Mouse (Mus musculus) hematopoietic stem cell, adult 5-6 weeks (primary cell): Measurements from ENCODE around the gene Trcg1. TPM values are rescaled to one million over a fixed set of nuclear protein-coding genes. Genes with fewer than 3 reads are reported as not detected.

ENCODE experiments used
- ATAC-seq, 2 experiments: fragments of 125-278 bp in 1 of 2; replicated peaks in 1 of 2; 2 replicates each; pipeline ENCODE4 v1.8.0; 2016 to 2017; ENCODE audit warnings: inconsistent platforms in 2 of 2, mild to moderate bottlenecking in 2 of 2, moderate number of reproducible peaks in 2 of 2, low read depth in 1 of 2, moderate TSS enrichment in 1 of 2; ENCODE audit not compliant: low FRiP score in 2 of 2, poor library complexity in 2 of 2, severe bottlenecking in 2 of 2, insufficient read depth in 1 of 2, low TSS enrichment in 1 of 2
- total RNA-seq: library from RNA; stranded (forward); fragments of 172-1452, 232-1000 nt; gene quantifications from 2 replicates; pipeline ENCODE4 v1.2.3, GENCODE M21; 2017

The Trcg1 gene
- total RNA-seq, 1 experiment from 2014 or later: not detected

DNA sequence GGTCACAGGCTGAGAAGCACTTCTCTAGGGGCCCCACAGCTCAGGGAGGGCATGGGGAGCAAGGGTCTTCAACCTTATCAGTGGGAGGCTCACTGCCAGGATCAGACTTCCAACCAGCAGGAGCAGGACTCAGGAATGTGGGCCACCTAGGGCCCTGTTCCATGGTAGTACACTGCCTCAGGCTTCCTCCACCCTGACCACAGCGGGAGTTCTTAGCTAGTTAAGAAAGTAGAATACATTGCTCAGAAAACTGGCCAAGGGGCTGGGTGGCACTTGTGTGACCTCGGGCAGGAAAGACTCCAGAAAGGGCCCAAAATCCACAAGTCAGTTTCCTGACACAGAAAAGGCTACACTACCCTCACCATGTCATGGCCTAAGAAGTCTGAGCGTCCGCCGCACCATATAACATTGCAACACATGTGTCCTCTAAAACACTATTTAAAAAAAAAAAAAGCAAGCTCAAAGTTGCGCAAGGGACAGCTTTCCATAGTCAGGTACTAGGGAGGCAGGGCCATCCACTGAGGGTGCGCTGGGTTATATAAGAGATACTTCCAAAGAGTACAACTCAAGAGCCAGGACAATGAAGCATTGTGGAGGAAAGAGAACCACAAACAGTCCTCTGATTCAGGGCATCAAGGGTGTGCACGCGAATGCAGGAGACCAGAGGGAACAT lies 18.6 kb downstream of the Trcg1 start:
- no peak for ATAC-seq

DNA sequence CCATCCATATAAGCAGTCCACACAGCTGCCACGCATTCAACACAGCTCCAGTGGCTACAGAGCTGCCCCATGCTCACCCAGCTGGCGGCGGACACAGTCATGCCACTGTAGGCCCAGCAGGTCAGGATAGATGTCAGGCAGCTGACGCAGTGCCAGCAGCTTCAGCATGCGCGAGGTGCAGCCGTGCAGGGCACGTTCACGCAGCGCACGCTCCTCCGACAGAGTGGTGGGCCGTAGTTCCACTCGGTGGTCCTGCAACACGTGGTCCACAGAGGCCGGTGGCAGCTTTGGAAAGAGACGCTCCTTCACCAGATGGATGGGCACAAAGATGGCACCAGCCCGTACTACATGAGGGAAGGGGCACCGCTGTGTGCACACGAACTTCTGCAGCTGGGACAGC lies 20.0 kb downstream of the Trcg1 start:
- no peak for ATAC-seq

DNA sequence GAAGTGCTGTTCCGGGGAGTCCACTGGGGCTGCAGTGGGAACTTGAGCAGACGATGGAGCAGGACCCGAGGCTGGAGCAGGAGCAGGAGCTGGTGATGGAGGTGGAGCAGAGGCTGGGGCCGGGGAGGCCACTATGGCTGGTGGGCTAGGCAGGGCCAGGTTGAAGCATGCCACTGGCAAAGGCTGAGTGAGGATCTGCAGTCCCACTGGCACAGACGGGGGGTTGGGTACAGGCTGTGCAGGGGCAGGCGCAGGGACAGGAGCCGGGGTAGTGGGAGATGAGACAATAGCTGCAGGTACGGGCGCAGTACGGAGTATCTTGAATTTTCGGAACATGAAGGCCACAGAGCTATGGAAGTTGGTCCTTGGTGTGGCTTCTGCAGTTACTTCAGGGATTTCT lies 20.5 kb downstream of the Trcg1 start:
- ATAC-seq: no peak

DNA sequence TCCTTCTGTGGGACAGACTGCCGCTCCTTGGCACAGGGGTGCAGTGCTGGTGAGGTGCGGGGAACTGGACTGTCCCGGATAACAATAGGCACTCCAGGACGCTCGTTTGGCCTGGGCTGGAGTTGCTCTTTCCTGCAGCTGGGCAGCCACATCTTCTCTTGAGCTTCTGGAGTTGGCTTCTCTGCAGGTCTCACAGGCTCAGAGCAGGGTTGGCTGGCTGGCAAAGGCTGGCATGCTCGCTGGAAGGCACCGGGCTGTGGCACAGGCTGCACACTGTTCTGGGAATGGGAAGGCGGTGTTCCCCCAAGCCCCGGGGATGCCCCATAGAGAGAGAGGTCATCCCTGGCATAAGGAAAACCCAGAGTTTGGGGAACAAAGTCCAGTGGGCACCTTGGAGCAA lies 21.3 kb downstream of the Trcg1 start:
- ATAC-seq: no peak

DNA sequence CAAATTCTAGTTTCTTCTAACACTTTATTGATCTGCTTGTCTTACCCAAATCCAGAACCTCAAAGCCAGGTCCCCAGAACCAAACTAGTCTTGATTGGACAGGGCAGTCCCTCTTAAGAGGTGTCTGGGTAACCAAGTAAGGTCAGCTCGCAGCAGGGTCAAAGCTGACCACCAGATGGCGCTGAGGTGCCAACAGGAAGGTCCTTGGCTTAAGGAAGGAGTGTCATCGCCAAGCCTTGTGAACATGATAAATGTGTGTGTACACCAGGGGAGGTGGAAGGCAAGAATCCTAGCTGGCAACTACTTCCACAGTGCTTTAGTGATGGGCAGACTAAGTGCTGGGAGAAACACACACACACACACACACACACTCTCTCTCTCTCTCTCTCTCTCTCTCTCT lies 23.4 kb downstream of the Trcg1 start:
- ATAC-seq: peak; percentile 68 to 72

DNA sequence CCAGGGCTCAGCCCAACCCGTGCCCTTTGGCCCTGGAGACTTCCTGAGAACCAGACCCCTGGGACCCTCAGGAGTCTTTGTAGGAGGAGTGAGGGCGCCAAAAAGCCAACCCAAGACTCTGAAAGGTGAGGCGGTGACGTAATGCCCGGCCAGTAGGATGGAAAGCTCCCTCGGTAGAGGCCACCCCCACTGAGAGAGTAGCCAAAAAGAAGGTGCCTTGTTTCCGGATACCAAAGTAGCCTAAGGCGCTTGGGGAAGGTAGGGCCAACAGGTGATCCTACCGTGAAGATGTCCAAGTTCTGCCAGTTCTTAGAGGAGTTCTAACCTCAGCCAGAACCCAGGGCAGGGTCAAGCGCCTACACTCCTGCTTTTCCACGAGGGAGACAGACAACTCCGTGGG lies 24.6 kb downstream of the Trcg1 start:
- no peak for ATAC-seq

DNA sequence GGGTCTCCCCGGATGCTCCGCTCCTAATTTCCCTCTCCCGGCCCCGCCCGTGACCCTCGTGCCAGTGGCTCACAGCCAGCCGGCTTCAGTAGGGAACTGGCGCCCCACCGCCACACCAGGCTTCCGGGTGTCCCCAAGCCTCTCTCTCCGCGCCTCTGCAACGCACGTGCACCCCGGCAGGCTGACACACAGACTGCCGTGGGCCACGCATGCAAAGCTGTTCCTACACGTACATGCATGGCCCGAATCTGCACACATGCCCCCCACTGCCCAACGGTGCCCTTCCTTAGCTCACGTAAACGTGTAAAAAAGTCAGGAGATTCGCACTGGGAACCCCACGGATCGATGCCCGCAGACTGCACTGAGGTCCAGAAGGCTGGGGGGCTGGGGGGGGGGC lies 25.2 kb downstream of the Trcg1 start:
- peak; percentile 18 to 52; a peak in 2 of 4 replicates for ATAC-seq

DNA sequence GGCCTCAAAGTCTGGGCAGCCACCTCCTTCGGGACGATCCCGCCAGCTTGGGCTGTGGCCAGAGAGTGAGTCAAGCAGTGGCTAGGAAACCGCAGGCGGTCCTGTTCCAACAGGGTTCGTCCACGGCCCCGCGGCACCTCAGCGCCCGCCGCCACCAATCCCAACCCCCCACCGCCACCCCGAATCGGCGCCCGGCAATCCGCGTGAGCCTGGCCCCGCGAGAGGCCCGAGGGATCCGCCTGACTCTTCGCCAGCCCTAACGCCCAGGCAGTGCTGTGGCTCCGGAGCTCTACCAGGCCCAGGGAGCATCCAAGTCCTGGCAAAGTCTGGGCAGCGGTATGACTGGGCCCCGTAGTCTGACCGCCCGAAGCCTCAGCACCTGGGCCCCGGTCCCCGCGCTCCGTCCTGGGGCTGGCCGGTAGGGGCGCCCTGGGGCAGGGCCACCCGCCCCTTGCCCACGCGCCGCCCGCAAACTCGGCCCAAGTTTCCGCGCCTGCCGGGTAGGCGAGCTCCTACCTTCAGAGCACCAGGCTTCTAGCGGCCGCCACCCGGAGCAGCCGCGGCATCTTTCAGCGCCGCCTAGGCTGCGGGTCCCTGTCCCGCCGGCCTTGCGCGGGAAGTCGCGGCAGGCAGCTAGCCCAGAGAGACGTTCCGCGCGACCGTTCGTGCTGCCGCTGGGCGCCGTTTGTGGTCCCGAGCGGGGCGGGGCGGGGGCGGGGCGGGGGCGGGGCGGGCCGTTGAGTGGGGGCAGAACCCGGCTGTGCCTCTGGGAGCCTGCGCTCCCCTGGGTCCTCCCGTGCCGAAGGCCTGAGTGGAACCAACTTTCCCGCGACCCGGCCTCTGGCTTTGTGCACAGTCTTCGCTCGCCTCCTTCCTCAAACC lies 25.8 kb downstream of the Trcg1 start, which contains the start of gene 1700017B05Rik:
1700017B05Rik (minus strand) TSS at position 700 of the 882 bp plus-strand sequence.
- ATAC-seq: peak; percentile 9 to 37; a peak in 3 of 4 replicates

DNA sequence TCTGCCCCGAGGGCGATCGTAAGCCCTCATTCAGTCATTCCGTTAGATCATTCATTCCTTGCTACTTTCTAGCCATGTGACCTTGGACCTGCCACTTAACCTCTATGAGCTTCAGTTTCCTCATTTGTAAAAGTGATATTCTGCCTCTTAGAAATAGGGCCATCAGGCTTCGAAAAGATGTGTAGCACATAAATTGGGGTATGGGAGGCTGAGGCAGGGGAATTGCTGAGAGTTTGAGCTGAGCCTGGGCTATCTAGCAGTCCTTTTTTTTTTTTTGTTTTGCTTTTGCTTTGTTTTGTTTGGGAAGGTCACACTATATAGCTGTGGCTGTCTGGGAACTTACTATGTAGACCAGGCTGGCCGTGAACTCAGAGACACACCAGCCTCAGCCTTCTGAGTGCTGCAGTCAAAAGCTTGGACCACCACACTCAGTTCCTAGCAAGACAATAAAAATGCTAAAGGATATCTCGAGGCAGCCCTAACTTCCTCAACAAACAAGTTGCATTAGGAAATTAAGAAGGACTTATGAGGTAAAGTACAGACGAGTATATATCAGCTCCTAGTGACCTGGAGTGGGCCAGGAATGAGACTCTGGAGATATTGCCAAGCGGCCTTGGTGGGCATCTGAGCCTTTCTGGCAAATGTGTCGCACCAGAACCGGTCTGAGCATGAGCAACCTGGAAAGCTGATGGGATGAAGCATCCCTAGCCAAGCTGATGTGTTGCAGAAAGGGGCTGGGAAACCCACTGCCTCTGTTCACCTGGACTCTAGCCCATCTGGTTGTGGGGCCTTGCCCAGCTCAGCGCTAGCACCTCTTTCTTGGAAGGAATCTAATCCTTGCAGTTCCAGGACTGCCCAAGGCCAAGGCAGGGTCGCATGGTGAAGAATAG lies 26.7 kb downstream of the Trcg1 start:
- ATAC-seq: peak; percentile 20 to 22; a peak in 2 of 4 replicates

DNA sequence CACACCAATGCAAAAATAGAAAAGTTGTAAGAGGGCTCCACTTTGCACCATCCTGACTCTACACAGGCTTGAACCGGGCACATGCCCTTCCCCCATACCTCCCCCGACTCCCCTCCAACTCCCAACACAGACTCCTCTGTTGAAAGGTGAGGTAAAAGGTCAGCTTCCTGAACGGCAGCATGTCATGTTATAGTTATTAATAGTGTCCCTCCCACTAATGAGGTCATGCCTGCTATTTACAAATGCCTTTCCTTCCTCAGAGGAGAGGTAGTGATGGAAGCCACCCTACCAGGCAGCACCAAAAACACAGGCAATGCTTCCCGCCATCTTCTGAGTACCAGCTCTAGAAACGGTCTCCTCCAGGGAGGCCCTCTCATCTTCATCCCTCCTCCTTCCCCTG lies 28.8 kb downstream of the Trcg1 start:
- ATAC-seq: no peak

DNA sequence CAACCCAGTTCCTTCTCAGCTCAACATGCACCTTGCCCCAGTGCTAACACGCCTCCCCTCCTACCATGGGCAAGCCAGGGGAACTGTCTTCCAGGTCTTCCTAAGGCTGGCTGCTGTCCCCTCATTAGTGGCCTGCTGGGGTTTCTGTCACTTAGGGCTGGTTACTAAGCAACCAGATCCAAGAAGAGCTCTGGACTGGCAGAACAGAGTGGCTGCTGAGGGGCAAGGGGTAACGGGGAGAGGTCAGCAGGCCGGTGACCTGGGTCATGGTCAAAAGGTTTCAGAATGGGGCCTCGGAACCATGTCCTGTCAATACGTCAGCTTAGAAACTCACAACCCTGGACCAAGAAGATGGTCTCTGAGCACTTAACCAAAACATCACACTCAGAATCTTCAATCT lies 31.1 kb downstream of the Trcg1 start:
- ATAC-seq: no peak

DNA sequence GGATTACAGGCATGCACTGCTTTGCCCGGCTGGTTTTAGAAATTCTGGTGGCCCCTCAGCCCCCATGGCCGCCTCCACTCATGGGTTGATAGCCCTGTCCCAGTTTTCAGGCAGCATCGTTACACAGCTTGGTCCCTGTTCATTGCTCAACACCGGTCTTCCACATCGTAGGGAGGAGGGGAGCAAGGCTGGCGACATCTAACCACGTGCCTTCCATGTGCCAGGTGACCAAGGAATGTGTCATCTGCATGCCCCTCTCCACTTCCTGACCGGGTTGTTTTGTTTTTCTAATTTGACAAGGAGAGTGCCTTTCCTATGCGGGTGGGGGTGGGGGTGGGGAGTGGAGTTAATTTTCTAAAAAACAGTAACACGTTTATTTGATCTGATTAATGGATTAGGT lies 31.7 kb downstream of the Trcg1 start:
- no peak for ATAC-seq

DNA sequence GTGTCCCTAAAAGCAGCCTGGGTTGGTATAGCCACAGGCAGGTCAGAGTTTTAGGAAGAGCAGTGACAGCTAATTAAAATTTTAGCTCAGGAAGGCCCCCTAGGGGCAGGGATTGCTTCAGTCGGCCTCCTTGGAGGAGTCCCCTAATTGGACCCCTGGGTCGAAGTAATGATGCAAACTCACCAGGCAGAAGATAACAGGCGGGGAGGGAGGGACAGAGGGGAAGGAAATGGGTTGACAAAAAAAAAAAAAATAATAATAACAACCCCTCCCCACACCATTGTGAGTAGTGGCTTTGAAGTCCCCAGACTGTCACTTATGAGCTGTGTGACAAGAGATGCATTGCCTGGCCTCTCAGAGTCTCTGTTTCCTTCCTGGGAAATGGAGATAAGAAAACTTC lies 32.2 kb downstream of the Trcg1 start:
- no peak; a peak in 1 of 4 replicates for ATAC-seq

DNA sequence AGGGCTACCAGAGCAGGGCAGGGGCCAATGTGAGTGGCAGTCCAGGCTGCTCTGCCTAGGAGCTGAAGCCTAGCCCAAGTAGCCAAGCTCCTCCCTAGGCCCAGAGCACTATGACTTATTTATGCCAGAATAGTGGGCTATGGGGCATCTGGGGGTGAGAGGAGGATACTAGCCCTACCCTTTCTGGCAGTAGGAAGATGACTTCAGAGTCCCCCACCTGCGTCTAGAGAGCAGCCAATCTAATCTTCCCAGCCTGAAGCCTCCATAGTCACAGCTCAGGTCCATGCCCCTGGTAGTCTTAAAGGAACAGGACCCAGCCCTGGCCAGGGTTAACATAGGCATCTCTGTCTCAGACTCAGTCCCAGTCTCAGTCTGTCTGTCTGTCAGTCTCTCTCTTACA lies 33.0 kb downstream of the Trcg1 start:
- no peak for ATAC-seq

DNA sequence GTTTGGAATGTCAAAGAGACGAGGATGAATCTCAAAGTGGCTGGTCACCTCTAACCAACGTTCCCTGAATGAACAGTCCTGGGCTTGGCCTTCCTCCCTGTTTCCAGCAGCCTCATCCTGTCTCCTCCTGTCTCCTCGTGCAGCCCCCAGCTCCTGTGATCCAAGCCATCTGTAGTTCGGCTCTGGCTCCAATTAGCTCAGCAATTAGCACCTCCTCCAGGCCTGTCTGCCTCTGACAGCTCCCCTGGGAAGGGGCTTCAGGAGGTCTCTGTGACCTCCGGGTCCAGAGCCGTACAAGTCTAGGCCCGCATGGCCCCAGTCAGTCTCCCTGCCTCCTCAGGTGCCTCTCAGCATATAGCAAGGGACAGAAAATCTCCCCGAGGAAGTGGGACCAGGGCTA lies 34.0 kb downstream of the Trcg1 start:
- no peak for ATAC-seq

DNA sequence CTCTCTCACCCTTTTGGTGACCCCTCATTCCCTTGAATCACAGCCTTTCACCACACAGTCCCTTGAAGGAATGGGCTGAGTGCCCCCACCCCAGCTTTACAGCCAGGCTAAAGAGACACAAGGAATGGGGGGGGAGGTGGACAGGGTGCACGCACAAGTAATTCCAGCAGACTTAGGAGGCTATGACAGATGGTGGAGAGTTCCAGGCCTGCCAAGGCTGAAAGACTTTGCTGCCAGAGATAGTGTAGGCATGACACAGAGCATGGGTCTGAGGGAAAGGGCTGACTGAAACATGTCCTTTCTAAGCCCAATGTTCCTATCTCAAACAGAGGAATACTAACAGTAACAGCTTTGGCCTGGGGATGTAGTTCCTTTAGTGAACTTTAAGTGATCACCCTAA lies 34.7 kb downstream of the Trcg1 start:
- no peak for ATAC-seq

DNA sequence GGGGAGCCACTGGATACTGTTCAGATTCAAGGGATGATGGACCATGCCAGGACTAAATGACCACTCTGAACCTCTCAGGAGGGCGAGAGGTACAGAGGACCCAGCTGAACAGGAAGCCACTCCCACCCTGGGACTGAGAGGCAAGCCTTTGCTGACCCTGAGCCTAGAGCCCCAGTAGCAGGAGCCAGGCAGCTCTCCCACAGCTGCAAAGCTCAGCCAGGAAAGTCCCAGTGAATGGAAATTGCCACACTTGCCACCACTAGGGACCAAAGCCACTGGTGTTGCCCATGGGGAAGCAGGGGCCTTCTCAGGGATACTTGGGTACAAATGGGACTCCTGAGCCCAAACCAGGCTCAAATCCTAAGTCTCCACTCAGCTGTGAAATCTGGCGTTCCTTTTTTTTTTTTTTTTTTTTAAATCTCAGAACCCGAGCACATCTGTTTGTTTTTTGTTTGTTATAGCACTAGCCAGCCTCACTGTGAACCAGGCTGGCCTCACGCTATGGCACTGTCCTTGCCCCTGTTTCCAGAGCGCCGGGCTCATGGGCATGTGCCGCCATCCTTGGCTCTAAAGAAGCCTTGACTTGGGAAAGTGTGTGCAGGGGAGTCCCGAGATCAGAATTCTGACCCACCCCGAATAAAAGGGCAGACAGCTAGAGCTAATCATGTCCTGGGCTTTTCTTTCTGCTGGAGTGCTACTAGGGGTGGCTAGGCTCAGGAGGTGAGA lies 35.6 kb downstream of the Trcg1 start:
- no peak for ATAC-seq
